Mouse (Mus musculus): ENCODE measurements around the gene Camk2g. TPM values are rescaled to one million over a fixed set of nuclear protein-coding genes. Genes with fewer than 3 reads are reported as not detected.
A peak's percentile ranks its signal among the peaks of the same experiment; 100 is the strongest.

The Camk2g gene
- polyA plus RNA-seq, 1 experiment, result 287 TPM

DNA sequence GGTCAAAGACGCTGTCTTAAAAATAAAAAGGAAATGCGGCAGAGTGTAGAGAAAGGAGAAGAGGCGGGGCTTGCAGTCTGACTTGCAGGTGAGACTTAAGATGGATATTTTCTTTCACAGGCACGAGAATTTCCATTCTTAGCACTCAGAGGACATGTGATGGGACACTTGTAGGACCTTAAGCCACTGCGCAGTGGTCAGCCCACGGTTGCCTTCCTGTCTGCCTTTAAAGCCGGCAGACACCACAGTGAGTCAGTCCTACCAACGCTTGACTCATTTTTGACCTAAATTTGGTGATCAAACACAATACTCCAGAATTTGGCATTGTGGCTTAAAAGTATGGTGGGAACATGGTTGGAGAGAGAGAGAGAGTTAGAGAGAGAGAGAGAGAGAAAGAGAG lies 17.3 kb upstream of the Camk2g start:
- Histone ChIP-seq H3K4me3 (ENCODE audit: insufficient read depth, low read length) (no peak overlapping the region), H3K4me1 (ENCODE audit: control insufficient read depth, insufficient read depth, low read length) (peaks cover 1% of the 10 kb centered on the region; the same call in 1 of the 2 replicates), H3K27ac (ENCODE audit: insufficient read depth, low read length) (no peak overlapping the region)
- TF ChIP-seq POLR2A (IDR thresholded peaks at IDR 0.05; ENCODE audit: extremely low read depth, insufficient read depth, low read length) (no peak), CTCF (IDR thresholded peaks at IDR 0.05; ENCODE audit: extremely low read depth, insufficient read depth, low read length) (no peak)

DNA sequence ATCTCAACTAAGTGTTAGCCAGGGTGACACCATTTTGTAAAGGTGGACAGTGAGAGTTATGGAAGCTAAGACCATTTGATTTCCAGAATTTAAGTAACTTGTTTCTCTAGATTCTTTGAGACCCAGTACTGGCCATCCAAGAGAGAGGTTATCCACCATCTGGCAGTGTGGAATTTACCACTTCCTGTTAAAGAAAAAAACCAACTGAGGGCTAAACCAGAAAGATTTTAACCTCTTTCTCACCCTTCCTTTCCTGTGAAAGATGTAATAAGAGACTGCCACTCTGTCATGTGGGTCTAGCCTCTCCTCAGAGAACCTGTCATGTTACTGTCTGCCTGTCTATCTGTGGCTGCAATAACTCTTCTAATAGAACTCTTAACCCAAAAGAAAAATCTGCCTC lies 15.9 kb upstream of the Camk2g start:
- Histone ChIP-seq H3K4me3 (ENCODE audit: insufficient read depth, low read length) (no peak overlapping the region), H3K4me1 (ENCODE audit: control insufficient read depth, insufficient read depth, low read length) (peaks cover 3% of the 10 kb centered on the region; the same call in 1 of the 2 replicates)
- TF ChIP-seq CTCF (IDR thresholded peaks at IDR 0.05; ENCODE audit: extremely low read depth, insufficient read depth, low read length) (no peak), POLR2A (IDR thresholded peaks at IDR 0.05; ENCODE audit: extremely low read depth, insufficient read depth, low read length) (no peak)

DNA sequence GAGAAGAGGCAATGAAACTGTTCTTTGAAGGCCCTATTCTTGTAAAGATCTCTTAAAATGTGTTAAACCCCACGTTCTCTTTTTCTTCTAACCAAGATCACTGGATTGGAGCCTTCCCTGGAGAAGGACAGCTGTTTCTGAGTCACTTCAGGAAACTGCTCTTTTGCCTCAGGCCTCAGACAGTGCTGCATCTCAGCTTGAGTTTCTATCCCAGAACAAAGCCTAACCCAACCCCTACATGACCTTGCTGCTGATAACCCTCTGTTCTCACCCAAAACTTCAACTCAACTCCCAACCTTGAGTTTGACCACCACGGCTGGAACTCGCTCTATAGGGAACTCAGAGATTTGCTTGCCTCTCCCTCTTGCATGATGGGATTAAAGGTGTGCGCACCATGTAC lies 15.5 kb upstream of the Camk2g start:
- Histone ChIP-seq H3K4me1 (ENCODE audit: control insufficient read depth, insufficient read depth, low read length) (peaks cover 3% of the 10 kb centered on the region; the same call in 1 of the 2 replicates), H3K4me3 (ENCODE audit: insufficient read depth, low read length) (no peak overlapping the region), H3K27ac (ENCODE audit: insufficient read depth, low read length) (no peak overlapping the region)
- TF ChIP-seq CTCF (IDR thresholded peaks at IDR 0.05; ENCODE audit: extremely low read depth, insufficient read depth, low read length) (no peak), POLR2A (IDR thresholded peaks at IDR 0.05; ENCODE audit: extremely low read depth, insufficient read depth, low read length) (no peak)

More for the DNA sequence above, 15.9 kb upstream of the Camk2g start:
- no peak overlapping the region for H3K27ac ChIP-seq (ENCODE audit: insufficient read depth, low read length)

DNA sequence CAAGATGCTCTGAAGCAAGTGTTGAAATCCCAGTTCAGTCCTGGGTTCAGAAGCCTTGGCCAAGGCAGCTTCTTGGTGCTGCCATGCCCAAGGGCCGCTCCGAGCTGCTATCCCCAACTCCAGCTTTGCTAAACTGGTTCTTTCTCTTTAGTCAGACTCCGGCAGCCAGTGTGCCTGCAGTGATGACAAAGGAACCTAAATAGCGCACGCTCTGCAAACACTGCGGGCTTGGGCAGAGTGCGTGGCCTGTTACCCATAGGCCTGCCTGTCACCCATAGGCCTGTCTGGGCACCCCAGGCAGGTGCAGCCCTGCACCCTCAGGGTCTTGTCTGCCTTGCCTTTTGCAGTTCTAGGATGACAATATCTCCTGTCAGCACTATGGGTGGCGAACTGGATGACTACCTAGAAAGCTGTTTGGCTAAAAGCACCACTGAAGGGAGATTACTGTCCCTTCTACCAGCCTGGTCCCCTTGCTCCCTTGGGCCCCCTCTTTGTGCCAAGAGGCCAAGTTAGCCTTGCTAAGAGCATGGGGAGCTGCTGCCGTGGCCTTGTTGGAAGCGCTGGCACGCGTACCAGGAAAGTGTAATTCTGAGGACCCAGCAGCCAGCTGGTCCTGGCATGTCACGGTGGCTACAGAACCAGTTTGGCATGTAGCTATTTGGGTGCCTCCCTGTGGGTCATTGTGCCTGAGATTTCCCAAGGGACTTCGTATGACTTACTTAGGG lies 12.4 kb upstream of the Camk2g start:
- TF ChIP-seq CTCF (IDR thresholded peaks at IDR 0.05; ENCODE audit: extremely low read depth, insufficient read depth, low read length) (no peak), POLR2A (IDR thresholded peaks at IDR 0.05; ENCODE audit: extremely low read depth, insufficient read depth, low read length) (no peak)
- H3K4me1 ChIP-seq (ENCODE audit: control insufficient read depth, insufficient read depth, low read length), result peaks cover 3% of the 10 kb centered on the region; the same call in 1 of the 2 replicates
- H3K4me3 ChIP-seq (ENCODE audit: insufficient read depth, low read length), result no peak overlapping the region
- no peak overlapping the region for H3K27ac ChIP-seq (ENCODE audit: insufficient read depth, low read length)

DNA sequence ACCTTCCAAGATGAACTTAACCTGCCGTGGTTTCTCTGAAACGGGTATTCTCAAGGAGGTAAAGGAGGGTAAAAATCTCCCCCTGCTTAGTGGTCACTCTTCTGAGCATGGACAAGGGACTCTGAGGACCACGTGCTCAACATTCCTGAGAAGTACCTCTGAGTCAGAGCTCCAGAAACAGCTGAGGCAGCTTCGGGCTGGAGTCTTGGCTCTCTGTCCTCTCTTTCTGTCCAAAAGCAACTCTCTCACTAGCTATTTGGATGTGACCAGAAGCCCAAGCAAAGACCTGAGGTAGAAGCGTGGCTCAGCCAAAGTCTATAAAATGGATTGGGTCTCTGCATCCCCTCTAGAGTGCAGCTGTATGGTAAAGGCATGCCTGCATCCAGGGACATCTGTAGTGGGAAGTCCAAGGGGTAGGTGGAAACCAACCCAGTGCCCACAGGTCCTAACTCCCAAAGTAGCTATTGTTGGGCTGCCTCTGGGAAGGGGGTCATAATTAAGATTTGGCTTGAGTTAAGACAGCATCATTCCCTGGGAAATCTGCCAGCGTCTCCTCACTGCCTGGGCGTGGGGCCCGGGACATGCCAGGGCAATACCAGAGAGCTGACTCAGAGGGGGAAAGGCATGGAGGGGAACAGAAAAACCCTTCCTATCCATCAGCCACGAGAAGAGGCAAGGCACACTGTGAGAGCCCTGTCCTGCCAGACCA lies 11.2 kb upstream of the Camk2g start:
- Histone ChIP-seq H3K4me1 (ENCODE audit: control insufficient read depth, insufficient read depth, low read length) (peaks cover 3% of the 10 kb centered on the region; the same call in 1 of the 2 replicates), H3K4me3 (ENCODE audit: insufficient read depth, low read length) (no peak overlapping the region), H3K27ac (ENCODE audit: insufficient read depth, low read length) (no peak overlapping the region)
- TF ChIP-seq CTCF (IDR thresholded peaks at IDR 0.05; ENCODE audit: extremely low read depth, insufficient read depth, low read length) (no peak), POLR2A (IDR thresholded peaks at IDR 0.05; ENCODE audit: extremely low read depth, insufficient read depth, low read length) (no peak)

DNA sequence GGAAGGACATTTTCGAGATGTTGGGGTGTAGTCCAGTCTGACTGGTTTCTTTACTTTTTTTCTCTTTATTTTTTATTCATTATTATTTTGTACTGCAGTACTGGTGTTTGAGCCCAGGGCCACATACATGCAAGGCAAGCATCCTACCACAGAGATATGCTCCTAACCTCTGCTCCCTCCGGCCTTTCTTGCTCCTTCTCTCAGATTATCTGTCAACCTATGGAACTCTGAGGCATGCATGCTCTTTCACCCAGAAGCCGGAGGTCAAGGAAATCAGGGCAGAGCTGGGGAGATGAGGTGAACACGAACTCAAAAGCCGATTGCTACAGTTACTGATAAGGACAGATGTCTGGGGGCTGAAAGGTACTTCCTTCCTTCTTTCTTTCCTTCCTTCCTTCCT lies 10.6 kb upstream of the Camk2g start:
- Histone ChIP-seq H3K4me1 (ENCODE audit: control insufficient read depth, insufficient read depth, low read length) (peaks cover 3% of the 10 kb centered on the region; the same call in 1 of the 2 replicates), H3K4me3 (ENCODE audit: insufficient read depth, low read length) (no peak overlapping the region), H3K27ac (ENCODE audit: insufficient read depth, low read length) (no peak overlapping the region)
- TF ChIP-seq POLR2A (IDR thresholded peaks at IDR 0.05; ENCODE audit: extremely low read depth, insufficient read depth, low read length) (no peak), CTCF (IDR thresholded peaks at IDR 0.05; ENCODE audit: extremely low read depth, insufficient read depth, low read length) (no peak)

DNA sequence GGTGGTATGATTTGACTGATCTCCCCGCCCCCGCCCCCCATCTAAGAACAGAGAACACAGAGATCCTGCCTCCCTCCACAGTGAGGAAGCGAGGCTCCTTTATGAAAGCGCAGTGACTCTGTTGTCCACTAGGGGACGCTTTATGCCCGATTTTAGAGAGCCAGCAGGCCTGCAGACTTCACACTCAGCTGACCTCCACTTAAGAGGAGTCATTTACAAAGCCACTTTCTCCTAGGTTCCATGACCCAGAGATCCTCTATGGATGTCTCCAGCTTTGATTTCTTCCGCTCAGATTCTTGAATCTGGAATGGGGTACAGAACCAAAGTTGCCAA lies 9.7 kb upstream of the Camk2g start:
- TF ChIP-seq CTCF (IDR thresholded peaks at IDR 0.05; ENCODE audit: extremely low read depth, insufficient read depth, low read length) (peak; percentile 97), POLR2A (IDR thresholded peaks at IDR 0.05; ENCODE audit: extremely low read depth, insufficient read depth, low read length) (no peak)
- Histone ChIP-seq H3K27ac (ENCODE audit: insufficient read depth, low read length) (no peak overlapping the region), H3K4me3 (ENCODE audit: insufficient read depth, low read length) (no peak overlapping the region), H3K4me1 (ENCODE audit: control insufficient read depth, insufficient read depth, low read length) (peaks cover 1% of the 10 kb centered on the region; the same call in 1 of the 2 replicates)

DNA sequence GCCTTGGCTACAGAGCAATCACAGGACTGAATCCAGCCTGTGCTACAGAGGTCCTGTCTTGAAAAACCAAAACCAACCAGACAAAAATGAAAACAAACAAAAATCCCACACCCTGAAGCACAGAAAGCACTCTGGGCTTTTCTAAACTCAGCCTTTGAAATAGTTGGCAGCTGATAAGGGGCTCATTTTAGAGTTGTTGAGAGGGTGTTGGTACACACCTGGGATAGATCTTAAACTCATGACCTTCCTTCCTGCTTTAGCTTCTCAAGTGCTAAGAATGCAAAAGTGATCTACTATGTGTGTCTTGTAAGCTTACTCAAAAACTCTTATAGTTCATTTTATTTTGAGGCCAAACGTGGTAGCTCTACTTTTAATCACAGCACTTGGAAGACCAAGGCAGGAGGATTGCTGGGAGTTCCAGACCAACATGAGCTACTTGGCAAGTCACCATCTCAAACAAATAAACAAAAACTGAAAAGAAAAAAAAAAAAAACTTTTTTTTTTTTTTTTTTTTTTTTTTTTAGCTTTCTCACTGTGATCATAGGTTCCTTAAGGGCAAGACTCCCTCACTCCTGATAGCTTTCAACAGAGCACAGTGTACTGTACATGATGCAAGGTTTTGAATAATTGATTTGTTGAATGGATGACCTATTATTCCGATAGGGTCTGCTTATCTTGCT lies 9.2 kb upstream of the Camk2g start:
- TF ChIP-seq POLR2A (IDR thresholded peaks at IDR 0.05; ENCODE audit: extremely low read depth, insufficient read depth, low read length), result no peak
- TF ChIP-seq CTCF (IDR thresholded peaks at IDR 0.05; ENCODE audit: extremely low read depth, insufficient read depth, low read length), result no peak
- Histone ChIP-seq H3K27ac (ENCODE audit: insufficient read depth, low read length) (no peak overlapping the region), H3K4me1 (ENCODE audit: control insufficient read depth, insufficient read depth, low read length) (peaks cover 1% of the 10 kb centered on the region; the same call in 1 of the 2 replicates)

DNA sequence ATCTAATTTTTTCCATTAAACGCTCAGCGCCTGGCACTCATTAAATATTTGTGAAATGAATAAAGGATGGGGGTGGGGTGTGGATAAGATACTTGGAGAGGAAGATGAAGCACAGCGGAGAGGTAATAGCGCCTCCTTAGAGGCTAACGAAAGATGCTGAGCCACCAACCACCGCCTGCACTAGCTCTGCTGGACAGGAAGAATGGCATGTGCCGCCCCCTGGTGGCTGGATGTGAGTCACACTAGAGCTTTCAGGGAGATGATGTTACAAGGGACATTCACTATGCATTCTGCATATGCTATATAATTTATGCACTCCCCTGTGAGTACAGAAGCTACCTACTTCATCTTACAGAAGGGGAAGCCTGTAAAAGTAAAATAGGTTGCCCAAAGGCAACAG lies 4.9 kb upstream of the Camk2g start:
- Histone ChIP-seq H3K4me1 (ENCODE audit: control insufficient read depth, insufficient read depth, low read length) (no peaks in the 10 kb centered on the region), H3K27ac (ENCODE audit: insufficient read depth, low read length) (no peak overlapping the region), H3K4me3 (ENCODE audit: insufficient read depth, low read length) (no peak overlapping the region)
- TF ChIP-seq CTCF (IDR thresholded peaks at IDR 0.05; ENCODE audit: extremely low read depth, insufficient read depth, low read length) (peak; percentile 94), POLR2A (IDR thresholded peaks at IDR 0.05; ENCODE audit: extremely low read depth, insufficient read depth, low read length) (no peak)

More for the DNA sequence above, 9.2 kb upstream of the Camk2g start:
- H3K4me3 ChIP-seq (ENCODE audit: insufficient read depth, low read length), result no peak overlapping the region

Measured in cortical plate, adult 2 months (tissue).